In genomic region chr17:84146458-84147182, GRCm38 (mm10) we compare ENCODE assay signal across 9 mouse cellular contexts. TPM values are rescaled to one million over a fixed set of nuclear protein-coding genes. Genes with fewer than 3 reads are reported as not detected.
DNase-seq lines count a peak whose midpoint lies in the region; ATAC-seq and TF ChIP-seq lines count a peak whose summit lies in the region.
"Had no signal": no experiment of that assay in that cellular context is flagged by ENCODE, and none has a peak within 500 bp of the region (broad histone marks: within the 10 kb centered on the region; RNA-seq: fewer than 3 reads in every experiment).

No protein-coding gene starts in this region.

- peaks cover 97% of the 10 kb centered on the region for H3K4me1 ChIP-seq in erythroblast, embryonic 14.5 days (ENCODE audit: control insufficient read depth)
- H3K4me1 ChIP-seq in lung, embryonic 15.5 days: peaks cover 67% of the 10 kb centered on the region
- peaks cover 19% of the 10 kb centered on the region for H3K4me1 ChIP-seq in heart, postnatal 0 days (ENCODE audit: control insufficient read depth, insufficient read depth)
- H3K4me1 ChIP-seq in liver, embryonic 15.5 days (replicated peaks): peaks cover 98% of the 10 kb centered on the region
- H3K4me1 ChIP-seq in midbrain, embryonic 16.5 days (ENCODE audit: control insufficient read depth, insufficient read depth, low read length): no peaks in the 10 kb centered on the region; the same call in 1 of the 2 replicates

- no peak for TF ChIP-seq CTCF in heart, postnatal 0 days (IDR thresholded peaks at IDR 0.05; ENCODE audit: low read depth)

- H3K4me3 ChIP-seq in erythroblast, embryonic 14.5 days (replicated peaks): peak overlapping the region; percentile 58
- no peak overlapping the region for H3K4me3 ChIP-seq in lung, embryonic 15.5 days
- H3K4me3 ChIP-seq in heart, postnatal 0 days (ENCODE audit: low read depth, low read length): no peak overlapping the region
- H3K4me3 ChIP-seq in liver, embryonic 15.5 days (replicated peaks): peak overlapping the region; percentile 4; the same call in 1 of the 2 replicates
- H3K4me3 ChIP-seq in midbrain, embryonic 16.5 days (ENCODE audit: low read depth, low read length): no peak overlapping the region

- DNase-seq in lung, postnatal 14 days: no peak
- DNase-seq in heart, postnatal 0 days (ENCODE audit: low spot score): no peak
- DNase-seq in urinary bladder, adult 2 months (ENCODE audit: low spot score): no peak

- peak overlapping the region; percentile 74 for H3K27ac ChIP-seq in lung, embryonic 15.5 days
- H3K27ac ChIP-seq in heart, postnatal 0 days (ENCODE audit: low read depth): peak overlapping the region; percentile 76
- peak overlapping the region; percentile 92 for H3K27ac ChIP-seq in liver, embryonic 15.5 days (replicated peaks)
- no peak overlapping the region for H3K27ac ChIP-seq in midbrain, embryonic 16.5 days (ENCODE audit: low read length)
- H3K27ac ChIP-seq: hindbrain, postnatal 0 days had no signal

- H3K4me2 ChIP-seq in lung, embryonic 15.5 days: no peak overlapping the region
- H3K4me2 ChIP-seq in heart, postnatal 0 days (ENCODE audit: low read depth, low read length): no peak overlapping the region
- H3K4me2 ChIP-seq in liver, embryonic 15.5 days: peak overlapping the region; percentile 76
- no peak overlapping the region for H3K4me2 ChIP-seq in midbrain, embryonic 16.5 days (ENCODE audit: low read length)

- TF ChIP-seq EP300 in heart, postnatal 0 days (IDR thresholded peaks at IDR 0.05; ENCODE audit: low read depth): no peak

- no peak for ATAC-seq in erythroblast, adult 5-6 weeks (replicated peaks; ENCODE audit: low FRiP score, poor library complexity, severe bottlenecking)
- no peak for ATAC-seq in lung, embryonic 15.5 days (ENCODE audit: borderline replicate concordance, extremely low read depth, low FRiP score, low TSS enrichment)
- no peak for ATAC-seq in heart, postnatal 0 days (ENCODE audit: insufficient read depth, low read depth)
- ATAC-seq in liver, embryonic 15.5 days (ENCODE audit: insufficient read depth): no peak
- no peak for ATAC-seq in midbrain, embryonic 16.5 days
- ATAC-seq: hindbrain, postnatal 0 days had no signal

- 72% methylated on average over 7 of the region's 7 CpGs for WGBS in lung, embryonic 15.5 days
- WGBS in heart, postnatal 0 days: 71% methylated on average over 7 of the region's 7 CpGs
- WGBS in liver, embryonic 15.5 days (ENCODE audit: insufficient replicate concordance): 31% methylated on average over 7 of the region's 7 CpGs
- 50% methylated on average over 7 of the region's 7 CpGs for WGBS in midbrain, embryonic 16.5 days

- H3K9me3 ChIP-seq in erythroblast, embryonic 14.5 days (ENCODE audit: control insufficient read depth, low read length): no peaks in the 10 kb centered on the region
- H3K9me3 ChIP-seq in lung, embryonic 15.5 days: no peaks in the 10 kb centered on the region
- no peaks in the 10 kb centered on the region for H3K9me3 ChIP-seq in heart, postnatal 0 days (replicated peaks; ENCODE audit: control insufficient read depth, low read length)
- H3K9me3 ChIP-seq in liver, embryonic 15.5 days (replicated peaks): no peaks in the 10 kb centered on the region
- no peaks in the 10 kb centered on the region for H3K9me3 ChIP-seq in midbrain, embryonic 16.5 days (replicated peaks; ENCODE audit: control insufficient read depth, low read length, poor library complexity, severe bottlenecking)

- H3K27me3 ChIP-seq in erythroblast, embryonic 14.5 days (ENCODE audit: control insufficient read depth): no peaks in the 10 kb centered on the region
- no peaks in the 10 kb centered on the region for H3K27me3 ChIP-seq in lung, embryonic 15.5 days
- no peaks in the 10 kb centered on the region for H3K27me3 ChIP-seq in heart, postnatal 0 days (ENCODE audit: control insufficient read depth, insufficient read depth, low read length)
- H3K27me3 ChIP-seq in liver, embryonic 15.5 days: no peaks in the 10 kb centered on the region
- H3K27me3 ChIP-seq in midbrain, embryonic 16.5 days (ENCODE audit: control insufficient read depth, insufficient read depth, low read depth, low read length): no peaks in the 10 kb centered on the region

- peaks cover 11% of the 10 kb centered on the region for H3K36me3 ChIP-seq in erythroblast, embryonic 14.5 days (ENCODE audit: control insufficient read depth)
- no peaks in the 10 kb centered on the region for H3K36me3 ChIP-seq in lung, embryonic 15.5 days
- no peaks in the 10 kb centered on the region for H3K36me3 ChIP-seq in heart, postnatal 0 days (replicated peaks; ENCODE audit: control insufficient read depth, insufficient read depth, low read length)
- no peaks in the 10 kb centered on the region for H3K36me3 ChIP-seq in liver, embryonic 15.5 days (replicated peaks)
- H3K36me3 ChIP-seq in midbrain, embryonic 16.5 days (ENCODE audit: control insufficient read depth, insufficient read depth, low read length): no peaks in the 10 kb centered on the region

- H3K9ac ChIP-seq in lung, embryonic 15.5 days: no peak overlapping the region
- H3K9ac ChIP-seq in heart, postnatal 0 days (replicated peaks; ENCODE audit: low read depth, low read length): no peak overlapping the region
- peak overlapping the region; percentile 54 for H3K9ac ChIP-seq in liver, embryonic 15.5 days
- H3K9ac ChIP-seq in midbrain, embryonic 16.5 days (ENCODE audit: low read depth, low read length): no peak overlapping the region

RNA-seq across cellular contexts. Expression of gene Zfp36l2, which starts 41.1 kb away (rescaled TPM):
- 6.6 and 7.9 TPM in 2 replicates for polyA plus RNA-seq in erythroblast, embryonic 14.5 days (2012)
- 50.2 and 57.8 TPM in 2 replicates for total RNA-seq in erythroblast, adult 5-6 weeks (2015; ENCODE audit: low replicate concordance)
- 23.0 and 25.8 TPM in 2 replicates for total RNA-seq in erythroblast, adult 5-6 weeks (2017; ENCODE audit: low replicate concordance)
- polyA plus RNA-seq in lung, embryonic 15.5 days (2015; fragmentation: Nextera tagmentation; extraction: Ambion mirVana): 14.8 and 15.9 TPM in 2 replicates
- total RNA-seq in heart, postnatal 0 days (2014; rRNA removed; ENCODE audit: low replicate concordance): 14.0 and 15.0 TPM in 2 replicates
- 4.5 and 4.7 TPM in 2 replicates for polyA plus RNA-seq in heart, postnatal 0 days (2015; fragmentation: Nextera tagmentation; extraction: Ambion mirVana)
- 6.8 and 7.4 TPM in 2 replicates for polyA plus RNA-seq in liver, embryonic 15.5 days (2015; fragmentation: Nextera tagmentation; extraction: Ambion mirVana)
- 67.9 and 84.3 TPM in 2 replicates for polyA plus RNA-seq in urinary bladder, adult 2 months (2012; rRNA removed)
- polyA plus RNA-seq in midbrain, embryonic 16.5 days (2015; fragmentation: Nextera tagmentation; extraction: Ambion mirVana): 3.1 and 3.6 TPM in 2 replicates

Comparison
In these comparisons a context has a peak if more than half of its experiments do, and no peak if none do; other contexts are left out.
1. H3K4me3 ChIP-seq: peak in erythroblast, embryonic 14.5 days (single experiment) and liver, embryonic 15.5 days (single experiment); none in lung, embryonic 15.5 days (single experiment), heart, postnatal 0 days (single experiment) and midbrain, embryonic 16.5 days (single experiment).